8 mouse cellular contexts compared by ENCODE assay signal in the genomic region with DNA sequence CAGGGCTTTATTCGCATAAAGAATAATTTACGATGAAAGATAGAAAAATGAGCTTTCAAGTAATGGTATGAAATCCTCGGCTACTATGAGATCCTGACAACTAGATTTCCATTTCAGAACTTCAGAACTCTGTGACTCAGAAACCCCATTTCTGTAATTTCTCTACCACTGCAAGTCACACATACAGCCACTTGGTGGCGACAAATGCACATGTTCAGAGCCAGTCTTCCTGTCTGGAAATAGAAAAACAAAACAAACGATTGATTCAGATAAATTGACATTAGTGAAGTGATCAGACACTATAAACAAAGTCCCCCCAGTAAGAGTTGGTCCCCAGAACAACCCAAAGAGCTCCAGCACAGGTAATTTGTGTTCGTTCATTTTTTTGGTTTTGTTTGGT. TPM values are rescaled to one million over a fixed set of nuclear protein-coding genes. Genes with fewer than 3 reads are reported as not detected.
DNase-seq lines count a peak whose midpoint lies in the region; ATAC-seq and TF ChIP-seq lines count a peak whose summit lies in the region.
"Had no signal": no experiment of that assay in that cellular context is flagged by ENCODE, and none has a peak within 500 bp of the region (broad histone marks: within the 10 kb centered on the region; RNA-seq: fewer than 3 reads in every experiment).

No protein-coding gene starts in this region.

- in situ Hi-C loops in CH12.LX (cut with MboI; ENCODE audit: low pct_ligation_motif_present, low pct_unique_long_range_greater_than_20kb, low sequenced_read_pairs) = loop anchor here (10.0 kb wide), 1 partner anchor 413 kb away; no protein-coding TSS in a partner anchor

- no peak overlapping the region for H3K4me3 ChIP-seq in kidney, adult 2 months (ENCODE audit: insufficient read depth, low read depth, low read length)
- no peak overlapping the region for H3K4me3 ChIP-seq in CH12.LX (replicated peaks in 1 of 3; ENCODE audit: low read depth in 2 of 3, low read length in 2 of 3, poor library complexity in 1 of 3)
- no peak overlapping the region for H3K4me3 ChIP-seq in limb, embryonic 14.5 days (replicated peaks; ENCODE audit: low read length)
- H3K4me3 ChIP-seq: neural tube, embryonic 13.5 days had no signal

- TF ChIP-seq EP300 in CH12.LX (IDR thresholded peaks at IDR 0.05; ENCODE audit: low read length) = no peak

- H3K9ac ChIP-seq in CH12.LX (ENCODE audit: insufficient read depth, low read depth) = no peak overlapping the region
- H3K9ac ChIP-seq in limb, embryonic 14.5 days (ENCODE audit: low read depth, low read length, severe bottlenecking) = no peak overlapping the region
- H3K9ac ChIP-seq: neural tube, embryonic 13.5 days had no signal

- no peaks in the 10 kb centered on the region for H3K4me1 ChIP-seq in kidney, adult 2 months (ENCODE audit: control insufficient read depth, insufficient read depth, low read length)
- peaks cover 0 to 3% of the 10 kb centered on the region in 2 experiments; a peak in 1 of 4 replicates for H3K4me1 ChIP-seq in CH12.LX (ENCODE audit: control insufficient read depth in 1 of 2, insufficient read depth in 2 of 2)
- H3K4me1 ChIP-seq in limb, embryonic 14.5 days (ENCODE audit: control insufficient read depth, insufficient read depth, low read length) = no peaks in the 10 kb centered on the region
- H3K4me1 ChIP-seq: neural tube, embryonic 13.5 days had no signal

- TF ChIP-seq POLR2A in kidney, adult 2 months (IDR thresholded peaks at IDR 0.05; ENCODE audit: low read depth, low read length) = no peak
- no peak for TF ChIP-seq POLR2A in CH12.LX (IDR thresholded peaks at IDR 0.05; ENCODE audit: low read depth, low read length)
- TF ChIP-seq POLR2A in limb, embryonic 14.5 days (IDR thresholded peaks at IDR 0.05; ENCODE audit: borderline replicate concordance, extremely low read depth, insufficient read depth, insufficient read length) = no peak

- peaks cover 3% of the 10 kb centered on the region for H3K9me3 ChIP-seq in CH12.LX (replicated peaks; ENCODE audit: low read length)
- no peaks in the 10 kb centered on the region for H3K9me3 ChIP-seq in limb, embryonic 14.5 days (ENCODE audit: control insufficient read depth, low read length)
- H3K9me3 ChIP-seq: neural tube, embryonic 13.5 days had no signal

- H3K79me2 ChIP-seq in CH12.LX (replicated peaks; ENCODE audit: control insufficient read depth, extremely low read depth, insufficient read depth, poor library complexity, severe bottlenecking) = no peaks in the 10 kb centered on the region

- H3K27ac ChIP-seq in kidney, adult 2 months (ENCODE audit: insufficient read depth, low read depth, low read length) = no peak overlapping the region
- no peak overlapping the region for H3K27ac ChIP-seq in CH12.LX (ENCODE audit: insufficient read depth, low read depth)
- no peak overlapping the region for H3K27ac ChIP-seq in limb, embryonic 14.5 days (replicated peaks; ENCODE audit: low read depth, low read length)
- H3K27ac ChIP-seq: neural tube, embryonic 13.5 days had no signal

- peak; percentile 61 for DNase-seq in kidney, adult 2 months
- DNase-seq in kidney, adult 11 months = no peak
- peak; percentile 67 for DNase-seq in CH12.LX (ENCODE audit: extremely low read depth)
- peak; percentile 36 to 57 for DNase-seq in adrenal gland, adult 18-20 months (ENCODE audit: low spot score in 2 of 2)
- peak; percentile 34 for DNase-seq in fibroblast of lung, adult 2 months (ENCODE audit: low read depth)
- peak; percentile 64 for DNase-seq in limb, embryonic 14.5 days (ENCODE audit: low spot score)
- peak; percentile 44 for DNase-seq in right cerebral cortex, postnatal 14 days

- dilution Hi-C loops in CH12.LX (cut with MboI; ENCODE audit: extremely low pct_ligation_motif_present, extremely low pct_unique_long_range_greater_than_20kb, low sequenced_read_pairs) = no loop called here

- WGBS in kidney, adult 2 months = 11% methylated on average over 6 of the region's 6 CpGs
- 8% methylated on average over 6 of the region's 6 CpGs for WGBS in limb, embryonic 14.5 days

- peak; percentile 99 for TF ChIP-seq RAD21 in CH12.LX (IDR thresholded peaks at IDR 0.05; ENCODE audit: low read depth, low read length)

- no peaks in the 10 kb centered on the region for H3K27me3 ChIP-seq in kidney, adult 2 months (replicated peaks; ENCODE audit: control insufficient read depth, insufficient read depth, low read length)
- H3K27me3 ChIP-seq in CH12.LX (replicated peaks) = peaks cover 52% of the 10 kb centered on the region
- H3K27me3 ChIP-seq in limb, embryonic 14.5 days (ENCODE audit: control insufficient read depth, insufficient read depth, low read length) = no peaks in the 10 kb centered on the region

- TF ChIP-seq CTCF in kidney, adult 2 months (conservative IDR thresholded peaks at IDR 0.05; ENCODE audit: insufficient read depth, insufficient read length, low read depth, low read length) = peak; percentile 47
- peak; percentile 61 to 97 for TF ChIP-seq CTCF in CH12.LX (conservative IDR thresholded peaks at IDR 0.05 in 1 of 2, IDR thresholded peaks at IDR 0.05 in 1 of 2; ENCODE audit: low read depth in 2 of 2, low read length in 2 of 2)

- H3K4me2 ChIP-seq in CH12.LX (ENCODE audit: insufficient read depth, low read depth, poor library complexity, severe bottlenecking) = peak overlapping the region; percentile 52
- no peak overlapping the region for H3K4me2 ChIP-seq in limb, embryonic 14.5 days (replicated peaks; ENCODE audit: low read depth, low read length, severe bottlenecking)
- H3K4me2 ChIP-seq: neural tube, embryonic 13.5 days had no signal

- ATAC-seq in limb, embryonic 14.5 days (ENCODE audit: low FRiP score, low read depth) = no peak

- H3K36me3 ChIP-seq in kidney, adult 2 months (ENCODE audit: control insufficient read depth, insufficient read depth, low read length) = no peaks in the 10 kb centered on the region
- H3K36me3 ChIP-seq in CH12.LX (replicated peaks in 1 of 2; ENCODE audit: control insufficient read depth in 1 of 2, insufficient read depth in 1 of 2, low read length in 1 of 2) = no peaks in the 10 kb centered on the region
- H3K36me3 ChIP-seq in limb, embryonic 14.5 days (ENCODE audit: control insufficient read depth, insufficient read depth, low read length) = no peaks in the 10 kb centered on the region
- H3K36me3 ChIP-seq: neural tube, embryonic 13.5 days had no signal

TF ChIP-seq in CH12.LX, 34 proteins besides CTCF, POLR2A, EP300 and RAD21:
- peak; percentile 72; the same call in 1 of the 2 replicates for TF ChIP-seq MYC (IDR thresholded peaks at IDR 0.05; ENCODE audit: low read depth, low read length)
- peak; percentile 53; the same call in 1 of the 2 replicates for TF ChIP-seq JUND (conservative IDR thresholded peaks at IDR 0.05; ENCODE audit: low read depth, low read length)
- no peak for TF ChIP-seq PAX5 (IDR thresholded peaks at IDR 0.05; ENCODE audit: low read length)
- peak; percentile 47; the same call in 1 of the 2 replicates for TF ChIP-seq ELF1 (IDR thresholded peaks at IDR 0.05; ENCODE audit: low read depth, low read length)
- TF ChIP-seq ZNF384 (IDR thresholded peaks at IDR 0.05; ENCODE audit: low read depth, low read length) = 0 out of 2 replicates have a peak, but pooled peaks have one; percentile 22
- peak; percentile 63 for TF ChIP-seq ZC3H11A (IDR thresholded peaks at IDR 0.05; ENCODE audit: low read depth, low read length)
- no peak for TF ChIP-seq RCOR1 (conservative IDR thresholded peaks at IDR 0.05; ENCODE audit: low read depth, low read length)
- TF ChIP-seq MAFK (IDR thresholded peaks at IDR 0.05; ENCODE audit: insufficient replicate concordance, low read length) = no peak
- 0 out of 2 replicates have a peak, but pooled peaks have one; percentile 59 for TF ChIP-seq E2F4 (IDR thresholded peaks at IDR 0.05; ENCODE audit: insufficient replicate concordance, low read depth, low read length)
- peak; percentile 67 for TF ChIP-seq MAX (IDR thresholded peaks at IDR 0.05; ENCODE audit: low read length)
- peak; percentile 85 for TF ChIP-seq SMC3 (IDR thresholded peaks at IDR 0.05; ENCODE audit: low read depth, low read length)

RNA-seq across cellular contexts. Expression of a gene that starts 9.1 kb away (rescaled TPM):
- polyA plus RNA-seq in kidney, adult 2 months (2012; rRNA removed) = 58.7 and 64.6 TPM in 2 replicates
- total RNA-seq in CH12.LX (2012; rRNA removed) (96.3 and 144 TPM in 2 replicates), CH12.LX (2014; rRNA removed) (204 and 230 TPM in 2 replicates)
- polyA plus RNA-seq in CH12.LX (2012; ENCODE audit: insufficient read length, low read depth) = 227 and 244 TPM in 2 replicates
- total RNA-seq in adrenal gland, adult 18-20 months (2021) = 100 to 1,000 TPM; 172 to 220 TPM
- polyA plus RNA-seq in limb, embryonic 14.5 days (2012; rRNA removed) = 489 and 535 TPM in 2 replicates
- polyA plus RNA-seq in limb, embryonic 14.5 days (2014; fragmentation: Nextera tagmentation; extraction: Ambion mirVana) = 197 and 210 TPM in 2 replicates

RNA-seq across cellular contexts. Expression of a gene that starts 21.1 kb away (rescaled TPM):
- 0.27 and 0.34 TPM in 2 replicates for polyA plus RNA-seq in kidney, adult 2 months (2012; rRNA removed)
- total RNA-seq in CH12.LX (2012; rRNA removed) (not detected in 2 replicates), CH12.LX (2014; rRNA removed) (not detected in 2 replicates)
- polyA plus RNA-seq in CH12.LX (2012; ENCODE audit: insufficient read length, low read depth) = 0.09 TPM in 1 of 2 replicates, not detected in the other
- total RNA-seq in adrenal gland, adult 18-20 months (2021) = under 1 TPM in 1 of 2 experiments, not detected in 1; 0.51 TPM
- polyA plus RNA-seq in limb, embryonic 14.5 days (2012; rRNA removed) = 0.72 and 0.78 TPM in 2 replicates
- polyA plus RNA-seq in limb, embryonic 14.5 days (2014; fragmentation: Nextera tagmentation; extraction: Ambion mirVana) = 0.21 and 0.29 TPM in 2 replicates
